Mouse (Mus musculus) stomach, postnatal 0 days (tissue): ENCODE measurements around the gene Myo3b. TPM values are rescaled to one million over a fixed set of nuclear protein-coding genes. Genes with fewer than 3 reads are reported as not detected.

Experiments used
- ATAC-seq: fragments of 200-750 bp; cut with Nextera tagmentation; 2 replicates; pipeline ENCODE4 v1.8.0; 2017; ENCODE audit not compliant: low FRiP score, low TSS enrichment
- DNase-seq: peaks from one replicate; pipeline ENCODE4 v3.0.0-alpha.2; 2016; ENCODE audit warnings: low spot score
- H3K27ac ChIP-seq: fragments of 300-500 bp; sonication (generic); replicated peaks from 2 replicates; pipeline ENCODE4 v1.5.1; 2014; ENCODE audit warnings: mild to moderate bottlenecking, control low read depth
- H3K27me3 ChIP-seq: fragments of 300-500 bp; sonication (generic); 2 replicates; pipeline ENCODE4 v1.6.1; 2014; ENCODE audit warnings: low read length; ENCODE audit not compliant: control insufficient read depth, insufficient read depth
- H3K36me3 ChIP-seq: fragments of 300-500 bp; sonication (generic); 2 replicates; pipeline ENCODE4 v1.6.1; 2014; ENCODE audit warnings: low read length, mixed read lengths; ENCODE audit not compliant: control insufficient read depth, insufficient read depth
- H3K4me1 ChIP-seq: fragments of 300-500 bp; sonication (generic); replicated peaks from 2 replicates; pipeline ENCODE4 v1.6.1; 2014; ENCODE audit warnings: antibody characterized with exemption; ENCODE audit not compliant: control insufficient read depth, insufficient read depth
- H3K4me2 ChIP-seq: fragments of 300-500 bp; sonication (generic); replicated peaks from 2 replicates; pipeline ENCODE4 v1.6.1; 2014; ENCODE audit warnings: low read depth, mild to moderate bottlenecking, control low read depth, moderate library complexity
- H3K4me3 ChIP-seq: fragments of 300-500 bp; sonication (generic); 2 replicates; pipeline ENCODE4 v1.5.1; 2014; ENCODE audit warnings: low read depth, low read length, control low read depth
- H3K9ac ChIP-seq: fragments of 300-500 bp; sonication (generic); 2 replicates; pipeline ENCODE4 v1.6.1; 2014; ENCODE audit warnings: mild to moderate bottlenecking, low read length, control low read depth, mixed read lengths
- H3K9me3 ChIP-seq: fragments of 300-500 bp; sonication (generic); 2 replicates; pipeline ENCODE4 v1.6.1; 2016; ENCODE audit warnings: low read length; ENCODE audit not compliant: control insufficient read depth
- CTCF ChIP-seq: IDR thresholded peaks from 2 replicates; pipeline ENCODE4 v1.5.1; 2016; ENCODE audit warnings: antibody characterized with exemption, low read depth, mild to moderate bottlenecking, moderate library complexity
- EP300 ChIP-seq: optimal IDR thresholded peaks from 2 replicates; pipeline ENCODE3; 2016; ENCODE audit warnings: antibody characterized with exemption
- WGBS: fragments of 180-500 bp; shearing (Covaris S2); extraction: QIAGEN DNeasy Blood & Tissue Kit; methylation state at CpG from one replicate; pipeline ENCODE4 v1.1.7; 2014; 5-methylcytosine and 5-hydroxymethylcytosine counted together
- polyA plus RNA-seq: library from polyadenylated mRNA; unstranded; fragments of >200 nt; fragmentation: Nextera tagmentation; extraction: Ambion mirVana; gene quantifications from 2 replicates; pipeline ENCODE4 v1.2.1, GENCODE M21; 2015

Myo3b gene
- polyA plus RNA-seq, 1 experiment from 2014 or later = 0.21 TPM

DNA sequence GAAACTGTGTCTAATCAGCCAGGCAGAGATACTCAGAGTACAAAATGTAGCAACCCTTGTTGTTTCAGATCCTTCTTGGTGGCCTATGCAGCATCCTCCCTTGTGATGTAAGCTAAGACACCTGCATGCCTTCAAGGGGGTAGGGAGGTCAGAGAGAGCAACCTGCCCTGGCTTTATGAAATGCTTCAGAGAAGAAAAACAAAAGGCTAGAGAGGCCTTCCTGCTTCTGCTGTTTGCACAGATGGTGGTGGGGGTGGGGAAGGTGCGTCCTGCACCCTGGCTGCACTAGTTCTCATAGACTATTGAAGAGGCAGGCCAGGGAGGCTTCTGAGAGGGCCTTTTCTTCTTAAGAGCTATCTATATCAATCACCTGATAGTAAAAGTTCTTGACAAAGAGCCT is 245.2 kb downstream of the Myo3b start:
- no peak for TF ChIP-seq EP300
- no peak for TF ChIP-seq CTCF
- Histone ChIP-seq H3K4me1 (no peaks in the 10 kb centered on the region), H3K4me3 (no peak overlapping the region), H3K27me3 (no peaks in the 10 kb centered on the region), H3K36me3 (no peaks in the 10 kb centered on the region), H3K9ac (no peak overlapping the region), H3K9me3 (no peaks in the 10 kb centered on the region), H3K27ac (no peak overlapping the region), H3K4me2 (no peak overlapping the region)
- WGBS = 77% methylated on average over 1 of the region's 1 CpGs
- DNase-seq (no peak), ATAC-seq (no peak)

DNA sequence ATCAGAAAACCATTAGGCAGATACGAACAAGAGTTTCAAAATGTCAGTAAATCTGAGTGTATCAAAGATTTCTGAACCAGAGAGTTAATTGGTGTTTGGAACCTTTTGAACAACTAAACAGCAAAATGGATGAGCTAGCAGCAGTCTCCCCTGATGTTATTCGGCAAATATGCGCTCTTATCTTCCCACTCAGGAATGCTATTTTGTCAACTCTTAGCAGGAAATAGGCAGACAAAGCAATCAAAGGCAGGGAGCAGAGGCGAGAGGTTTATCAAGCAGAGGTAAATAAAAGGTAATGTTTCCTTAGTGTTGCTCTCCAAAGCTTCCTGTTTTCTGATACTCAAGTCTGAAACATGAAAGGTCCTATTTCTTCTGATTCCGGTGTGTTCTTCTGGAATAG is 252.1 kb downstream of the Myo3b start:
- ATAC-seq = 0 out of 2 replicates have a peak, but pooled peaks have one; percentile 45
- TF ChIP-seq EP300 (no peak), CTCF (no peak)
- Histone ChIP-seq H3K4me1 (no peaks in the 10 kb centered on the region), H3K4me2 (no peak overlapping the region), H3K27ac (no peak overlapping the region), H3K36me3 (no peaks in the 10 kb centered on the region), H3K27me3 (no peaks in the 10 kb centered on the region), H3K9me3 (no peaks in the 10 kb centered on the region), H3K4me3 (no peak overlapping the region), H3K9ac (no peak overlapping the region)
- 18% methylated on average over 5 of the region's 5 CpGs for WGBS
- DNase-seq = no peak

GRCm38 (mm10) chr2:70292776-70293175 is 253.8 kb downstream of the Myo3b start:
- H3K4me2 ChIP-seq = no peak overlapping the region
- ATAC-seq (no peak), DNase-seq (no peak)
- H3K36me3 ChIP-seq = no peaks in the 10 kb centered on the region
- no peak for TF ChIP-seq EP300
- TF ChIP-seq CTCF = no peak
- H3K27me3 ChIP-seq = no peaks in the 10 kb centered on the region
- H3K27ac ChIP-seq = no peak overlapping the region
- H3K4me3 ChIP-seq = no peak overlapping the region
- WGBS = 47% methylated on average over 3 of the region's 3 CpGs
- no peaks in the 10 kb centered on the region for H3K9me3 ChIP-seq
- H3K4me1 ChIP-seq = no peaks in the 10 kb centered on the region
- no peak overlapping the region for H3K9ac ChIP-seq

DNA sequence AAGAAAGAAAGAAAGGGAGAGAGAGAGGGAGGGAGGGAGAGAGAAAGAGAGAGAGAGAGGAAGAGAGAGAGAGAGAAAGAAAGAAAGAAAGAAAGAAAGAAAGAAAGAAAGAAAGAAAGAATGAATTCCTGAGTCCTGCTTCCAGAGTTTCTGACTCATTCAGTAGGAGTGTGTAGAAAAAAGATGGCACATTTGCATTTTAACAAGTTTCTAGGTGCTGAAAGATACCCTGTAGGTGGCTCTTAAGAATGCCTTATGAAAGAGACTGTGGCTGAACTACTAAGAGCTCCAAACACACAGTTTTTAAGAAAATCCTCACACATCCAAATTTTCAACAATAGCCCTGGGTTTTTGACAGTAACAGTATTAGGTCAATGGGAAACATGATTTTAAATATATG is 264.0 kb downstream of the Myo3b start:
- Histone ChIP-seq H3K9ac (no peak overlapping the region), H3K36me3 (no peaks in the 10 kb centered on the region), H3K4me3 (no peak overlapping the region), H3K4me2 (no peak overlapping the region), H3K27ac (no peak overlapping the region), H3K9me3 (no peaks in the 10 kb centered on the region), H3K27me3 (no peaks in the 10 kb centered on the region), H3K4me1 (no peaks in the 10 kb centered on the region)
- DNase-seq = no peak
- no peak for ATAC-seq
- TF ChIP-seq EP300 = no peak
- TF ChIP-seq CTCF = no peak

DNA sequence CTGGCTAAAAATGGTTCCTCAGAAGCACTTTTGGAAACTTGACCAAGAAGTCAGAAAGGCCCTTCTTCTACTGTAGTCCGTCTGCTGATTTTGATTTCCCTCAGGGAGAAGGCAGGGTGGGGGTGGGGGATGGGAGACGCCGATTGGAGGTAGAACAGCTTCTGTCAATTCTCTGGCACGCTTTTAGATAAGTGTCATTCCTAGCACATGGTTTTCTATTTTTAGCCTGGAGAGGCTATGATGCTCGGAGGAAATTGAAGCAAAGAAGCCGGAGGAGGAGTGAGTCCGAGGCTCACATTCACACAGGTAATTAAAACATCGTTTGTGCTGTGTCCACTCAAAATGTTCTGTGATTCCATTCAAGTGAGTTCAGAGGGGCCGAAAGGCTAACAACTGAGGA is 276.2 kb downstream of the Myo3b start:
- TF ChIP-seq EP300 (no peak), CTCF (no peak)

GRCm38 (mm10) chr2:70315734-70316133 is 276.8 kb downstream of the Myo3b start:
- no peaks in the 10 kb centered on the region for H3K27me3 ChIP-seq
- H3K4me3 ChIP-seq = no peak overlapping the region
- H3K4me2 ChIP-seq = no peak overlapping the region
- DNase-seq (no peak), ATAC-seq (peak; percentile 63; the same call in 1 of the 2 replicates)
- H3K4me1 ChIP-seq = no peaks in the 10 kb centered on the region
- H3K27ac ChIP-seq = no peak overlapping the region
- TF ChIP-seq CTCF (no peak), EP300 (no peak)
- 77% methylated on average over 3 of the region's 3 CpGs for WGBS
- H3K9ac ChIP-seq = no peak overlapping the region
- H3K9me3 ChIP-seq = no peaks in the 10 kb centered on the region
- H3K36me3 ChIP-seq = no peaks in the 10 kb centered on the region

More for the DNA sequence above, 276.2 kb downstream of the Myo3b start:
- Histone ChIP-seq H3K4me2 (no peak overlapping the region), H3K27ac (no peak overlapping the region), H3K27me3 (no peaks in the 10 kb centered on the region), H3K9ac (no peak overlapping the region), H3K4me3 (no peak overlapping the region), H3K4me1 (no peaks in the 10 kb centered on the region), H3K9me3 (no peaks in the 10 kb centered on the region), H3K36me3 (no peaks in the 10 kb centered on the region)
- ATAC-seq = no peak
- DNase-seq = no peak
- WGBS = 42% methylated on average over 9 of the region's 9 CpGs
